Mouse (Mus musculus) layer of hippocampus, postnatal 10 days (tissue): Measurements from ENCODE around the gene Gm49345. TPM values are rescaled to one million over a fixed set of nuclear protein-coding genes. Genes with fewer than 3 reads are reported as not detected.
"Not testable (repeated sequence)": the region's sequence is repeated elsewhere in the genome, so short reads cannot be mapped to it uniquely, and the experiment has no call there.

Source experiments
- DNase-seq, 2 experiments: peaks; one replicate each; pipeline ENCODE4 v3.0.0; 2021; ENCODE audit warnings: low spot score in 2 of 2
- long read RNA-seq: library from polyadenylated mRNA; stranded (forward); transcript quantifications from one replicate; pipeline ENCODE4 v2.0.0, GENCODE M21; 2023
- total RNA-seq, 2 experiments: library from RNA; stranded (reverse); gene quantifications; 2 replicates each; pipeline ENCODE4 v1.2.3; 2021

Gm49345 gene
- 1 to 10 TPM in 1 of 2 experiments, not detected in 1; 1.4 TPM for total RNA-seq
- long read RNA-seq = 0 reads

DNA sequence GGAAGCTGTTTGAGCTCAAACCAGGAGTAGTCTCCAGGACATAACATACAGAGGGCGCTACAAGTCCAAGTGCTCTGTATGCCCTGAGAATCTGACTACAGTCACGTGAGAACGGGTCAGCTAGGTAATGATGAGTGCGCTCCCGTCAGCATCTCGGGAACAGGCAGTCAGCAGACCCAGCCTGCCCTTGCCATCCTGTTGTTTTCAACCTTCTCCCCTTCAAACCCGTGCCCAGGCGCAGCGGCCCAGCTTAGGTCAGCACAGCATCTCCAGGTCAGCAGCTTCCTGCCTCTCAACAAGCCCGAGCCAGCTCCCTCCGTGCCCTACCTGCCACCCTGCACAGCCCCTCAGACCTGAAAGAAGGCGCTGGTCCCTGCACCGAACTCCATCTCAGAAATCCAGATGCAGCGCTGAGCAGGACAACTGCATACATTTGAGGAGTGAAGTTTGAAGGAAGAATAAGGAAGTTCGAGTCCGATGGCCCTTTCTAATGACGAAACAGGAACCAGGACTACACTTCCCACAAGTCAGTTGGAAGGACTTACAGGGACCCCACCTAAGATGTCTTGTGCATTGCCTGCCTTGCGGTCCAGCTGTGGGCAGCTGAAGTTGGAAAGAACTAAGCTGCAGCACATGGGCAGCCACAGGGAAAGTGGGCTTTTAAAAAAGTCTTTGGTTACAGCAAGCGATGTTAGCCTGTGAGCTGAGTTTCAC lies at the start of gene Gm49345, which contains the start of gene Zfp729a:
Gm49345 (minus strand) TSS at position 476 of the 714 bp plus-strand sequence.
Zfp729a (minus strand) TSS at position 498 of the 714 bp plus-strand sequence.
- peak; percentile 72 to 79 for DNase-seq

DNA sequence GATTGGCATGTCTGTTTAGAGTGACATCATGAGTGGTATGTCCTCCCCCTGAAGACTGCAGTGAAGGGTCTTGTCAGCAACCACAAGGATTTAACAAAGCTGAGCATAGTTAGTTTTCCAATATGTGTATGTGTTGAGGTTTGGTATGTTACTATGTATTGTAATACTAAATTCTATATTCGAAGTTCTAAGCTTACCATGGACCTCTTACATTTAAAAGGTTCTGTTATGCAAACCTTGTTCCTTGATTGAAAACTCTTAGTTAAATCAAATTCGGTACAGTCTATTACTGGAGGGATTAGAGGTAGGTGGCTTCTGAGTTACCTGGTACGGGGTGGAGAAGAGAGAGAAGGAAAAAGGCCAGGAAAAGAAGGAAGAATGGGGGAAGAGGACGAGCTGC lies 49.4 kb upstream of the Gm49345 start, which contains the start of gene Zfp738:
Zfp738 (minus strand) TSS at position 101 of the 400 bp plus-strand sequence.
- no peak for DNase-seq

DNA sequence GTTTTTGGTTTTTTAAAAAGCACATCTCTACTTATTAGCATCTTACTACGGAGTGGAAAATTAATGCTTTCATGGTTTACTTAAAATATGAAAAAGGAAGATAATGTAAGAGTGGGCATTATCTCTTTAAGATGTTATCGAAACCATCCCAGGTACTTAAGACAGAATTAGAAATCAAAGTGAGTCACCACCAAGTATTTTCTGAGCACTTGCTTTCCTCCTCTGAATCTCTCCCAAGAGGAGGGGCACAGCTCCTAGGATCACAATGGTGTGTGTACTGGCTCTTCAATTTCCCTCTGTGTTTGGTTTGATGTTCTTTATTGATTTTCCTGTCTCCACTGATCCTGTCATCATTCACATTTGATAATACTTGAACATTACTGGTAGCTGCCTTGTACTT lies 46.3 kb upstream of the Gm49345 start:
- DNase-seq = not testable (repeated sequence)

DNA sequence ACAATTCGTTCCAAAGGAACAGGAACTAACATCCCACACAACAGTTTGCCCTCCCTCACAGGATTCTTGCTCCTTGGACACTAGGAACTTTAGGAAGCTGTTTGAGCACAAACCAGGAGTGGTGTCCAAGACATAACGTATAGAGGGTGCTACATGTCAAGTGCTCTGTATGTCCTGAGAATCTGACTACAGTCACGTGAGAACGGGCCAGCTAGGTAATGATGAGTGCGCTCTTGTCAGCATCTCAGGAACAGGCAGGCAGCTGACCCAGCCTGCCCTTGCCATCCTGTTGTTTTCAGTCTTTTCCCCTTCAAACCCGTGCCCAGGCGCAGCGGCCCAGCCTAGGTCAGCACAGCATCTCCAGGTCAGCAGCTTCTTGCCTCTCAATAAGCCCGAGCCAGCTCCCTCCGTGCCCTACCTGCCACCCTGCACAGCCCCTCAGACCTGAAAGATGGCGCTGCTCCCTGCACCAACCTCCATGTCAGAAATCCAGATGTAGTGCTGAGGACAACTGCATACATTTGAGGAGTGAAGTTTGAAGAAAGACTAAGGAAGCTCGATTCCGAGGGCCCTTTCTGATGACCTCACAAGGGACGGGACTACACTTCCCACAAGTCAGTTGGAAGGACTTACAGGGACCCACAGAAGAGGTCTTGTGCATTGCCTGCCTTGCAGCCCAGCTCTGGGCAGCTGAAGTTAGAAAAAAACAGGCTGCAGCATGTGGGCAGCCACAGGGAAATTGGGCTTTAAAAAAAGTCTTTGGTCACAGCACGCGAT lies 45.6 kb upstream of the Gm49345 start:
- DNase-seq = peak; percentile 78 to 79

DNA sequence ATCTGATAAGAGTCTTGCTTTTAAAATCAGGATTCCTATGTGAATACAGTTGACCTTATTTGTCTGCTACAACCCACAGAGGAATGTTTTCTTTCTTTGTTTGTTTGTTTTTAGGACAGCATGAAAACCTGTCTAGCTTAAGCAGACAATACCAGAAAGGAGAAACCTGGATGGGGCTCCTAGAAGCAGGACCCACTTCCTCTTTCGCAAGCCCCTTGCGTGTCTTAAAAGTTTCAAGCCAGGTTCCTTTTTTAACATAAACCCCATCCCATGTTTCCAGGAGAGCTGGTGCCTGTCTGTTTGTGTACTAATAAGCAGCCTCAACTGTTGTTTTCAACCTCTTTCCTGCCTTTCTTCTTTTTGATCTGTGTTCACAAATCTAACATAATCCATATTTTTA lies 37.3 kb upstream of the Gm49345 start:
- no peak for DNase-seq

DNA sequence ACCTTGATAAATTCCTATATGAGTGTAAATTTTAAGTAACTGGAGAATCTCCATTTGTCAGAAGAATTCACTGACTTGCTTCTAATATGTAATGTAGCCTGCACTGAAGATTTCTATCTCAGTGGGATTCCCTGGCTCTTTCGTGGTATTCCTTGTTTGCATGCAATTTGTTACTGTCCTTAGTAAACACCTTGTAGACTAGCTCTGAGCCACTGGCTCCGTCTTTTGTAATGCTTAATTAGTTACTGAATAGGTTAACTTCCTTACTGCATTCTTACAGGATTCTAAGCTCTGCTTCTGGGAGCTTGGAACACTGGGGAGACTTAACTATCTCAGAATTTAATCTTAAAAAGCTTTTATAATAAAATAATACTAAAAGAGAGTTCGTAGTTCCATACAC lies 14.9 kb upstream of the Gm49345 start:
- DNase-seq = no peak

DNA sequence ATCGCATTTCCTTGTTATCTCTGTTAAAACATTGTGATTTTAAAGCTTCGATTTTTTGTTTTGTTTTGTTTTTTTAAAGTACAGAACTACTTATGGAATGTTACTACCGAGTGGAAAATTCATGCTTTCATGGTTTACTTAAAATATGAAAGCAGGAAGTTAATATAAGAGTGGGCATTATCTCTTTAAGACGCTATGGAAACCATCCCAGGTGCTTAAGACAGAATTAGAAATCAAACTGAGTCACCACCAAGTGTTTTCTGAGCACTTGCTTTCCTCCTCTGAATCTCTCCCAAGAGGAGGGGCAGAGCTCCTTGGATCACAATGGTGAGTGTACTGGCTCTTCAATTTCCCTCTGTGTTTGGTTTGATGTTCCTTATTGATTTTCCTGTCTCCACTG lies 27.5 kb downstream of the Gm49345 start:
- no peak for DNase-seq

DNA sequence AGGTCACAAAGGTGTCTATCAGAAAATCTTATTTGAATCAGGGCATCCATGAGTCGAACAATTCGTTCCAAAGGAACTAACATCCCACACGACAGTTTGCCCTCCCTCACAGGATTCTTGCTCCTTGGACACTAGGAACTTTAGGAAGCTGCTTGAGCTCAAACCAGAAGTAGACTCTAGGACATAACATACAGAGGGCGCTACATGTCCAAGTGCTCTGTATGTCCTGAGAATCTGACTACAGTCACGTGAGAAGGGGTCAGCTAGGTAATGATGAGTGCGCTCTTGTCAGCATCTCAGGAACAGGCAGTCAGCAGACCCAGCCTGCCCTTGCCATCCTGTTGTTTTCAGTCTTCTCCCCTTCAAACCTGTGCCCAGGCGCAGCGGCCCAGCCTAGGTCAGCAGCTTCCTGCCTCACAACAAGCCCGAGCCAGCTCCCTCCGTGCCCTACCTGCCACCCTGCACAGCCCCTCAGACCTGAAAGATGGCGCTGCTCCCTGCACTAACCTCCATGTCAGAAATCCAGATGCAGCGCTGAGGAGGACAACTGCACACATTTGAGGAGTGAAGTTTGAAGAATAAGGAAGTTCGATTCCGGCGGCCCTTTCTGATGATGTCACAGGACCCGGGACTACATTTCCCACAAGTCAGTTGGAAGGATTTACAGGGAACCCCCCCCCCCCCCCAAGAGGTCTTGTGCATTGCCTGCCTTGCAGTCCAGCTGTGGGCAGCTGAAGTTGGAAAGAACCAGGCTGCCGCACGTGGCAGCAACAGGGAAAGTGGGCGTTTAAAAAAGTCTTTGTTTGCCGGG lies 28.3 kb downstream of the Gm49345 start, which contains the start of gene Zfp729b:
Zfp729b (minus strand) TSS at position 642 of the 811 bp plus-strand sequence.
- DNase-seq = peak; percentile 85 to 88

DNA sequence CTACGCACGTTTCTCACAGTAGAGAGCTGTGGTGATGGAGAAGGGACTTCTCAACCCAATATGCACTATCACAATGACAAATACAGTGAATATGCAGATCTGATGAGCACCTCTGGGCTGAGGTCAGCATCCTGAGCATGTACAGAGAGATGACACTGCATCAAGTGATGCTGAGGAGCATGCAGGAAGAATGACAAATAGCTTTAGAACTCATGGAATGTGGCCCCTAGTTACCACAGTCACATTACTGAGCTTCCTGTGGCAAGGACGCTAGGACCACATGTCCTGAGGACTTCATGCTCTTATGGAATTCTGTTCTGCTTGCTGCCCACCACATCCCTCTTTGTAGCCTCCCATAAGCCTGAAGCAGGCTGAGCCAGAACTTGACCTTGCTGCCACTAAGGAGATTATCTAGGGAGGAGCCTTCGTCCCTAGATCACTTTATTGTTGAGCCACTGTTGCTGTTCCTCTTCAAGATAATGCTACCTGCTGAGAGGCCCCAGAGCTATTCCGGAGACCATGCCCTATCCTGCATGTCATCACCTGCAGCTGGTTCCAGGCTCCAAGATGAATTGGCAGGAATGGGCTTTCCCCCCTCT lies 64.9 kb downstream of the Gm49345 start:
- DNase-seq = no peak

DNA sequence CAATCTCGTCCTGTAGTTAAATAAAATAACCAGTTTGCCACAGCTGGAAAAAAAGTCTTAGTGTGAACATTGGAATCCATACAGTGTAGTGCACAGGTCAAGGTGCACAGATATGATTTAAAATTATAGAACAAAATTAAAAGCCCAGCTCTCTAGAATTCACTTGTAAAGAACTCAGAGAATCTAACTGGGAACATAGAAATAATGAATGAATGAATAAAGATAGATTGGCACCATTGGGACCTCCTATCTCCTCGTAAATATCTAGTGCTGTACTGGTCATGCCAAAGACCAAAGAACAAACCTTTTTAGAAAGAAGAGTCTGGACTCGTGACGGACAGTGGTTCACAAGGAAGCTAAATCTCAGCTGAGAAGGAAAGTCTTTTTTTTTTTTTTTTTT lies 83.8 kb downstream of the Gm49345 start, which contains the start of gene Zfp748:
Zfp748 (minus strand) TSS at position 101 of the 400 bp plus-strand sequence.
- DNase-seq = no peak

DNA sequence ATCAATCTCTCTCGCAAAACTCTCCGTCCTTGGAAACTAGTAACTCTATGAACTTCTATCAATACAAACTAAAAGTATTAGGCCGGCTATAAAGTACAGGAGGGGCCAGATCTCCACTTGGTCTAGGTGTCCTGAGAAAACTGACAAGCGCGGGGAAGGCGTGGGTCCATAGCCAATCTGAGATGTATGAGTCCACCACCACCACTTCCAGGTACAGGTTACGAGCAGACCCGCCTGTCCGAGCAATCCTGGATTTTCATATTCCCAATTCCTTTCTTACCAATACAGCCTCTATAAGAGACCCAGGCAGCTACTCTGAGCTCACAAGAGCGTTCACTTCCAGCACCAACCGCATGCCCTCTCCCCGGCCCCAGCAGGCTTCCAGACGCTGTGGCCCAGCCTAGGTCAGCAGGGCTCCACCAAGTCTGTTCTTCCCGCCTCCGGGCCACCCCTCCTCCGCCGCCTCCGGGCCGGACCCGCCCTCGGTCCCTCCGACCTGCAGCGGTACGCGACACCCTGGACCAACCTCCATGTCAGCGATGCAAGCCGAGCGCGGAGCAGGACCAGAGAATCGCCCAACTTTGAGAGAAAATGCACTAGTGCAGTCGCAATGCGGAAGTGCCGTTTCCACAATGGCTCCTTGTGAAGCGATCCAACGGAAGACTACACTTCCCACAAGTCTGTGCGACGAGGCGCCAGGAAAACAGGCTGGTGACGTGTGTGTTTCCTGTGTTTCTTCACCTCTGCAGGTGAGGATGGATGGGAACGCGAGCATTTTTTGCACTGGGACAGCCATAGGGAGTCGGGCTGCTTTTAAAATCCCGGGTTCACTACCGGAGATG lies 84.8 kb downstream of the Gm49345 start:
- peak; percentile 80 to 83 for DNase-seq

DNA sequence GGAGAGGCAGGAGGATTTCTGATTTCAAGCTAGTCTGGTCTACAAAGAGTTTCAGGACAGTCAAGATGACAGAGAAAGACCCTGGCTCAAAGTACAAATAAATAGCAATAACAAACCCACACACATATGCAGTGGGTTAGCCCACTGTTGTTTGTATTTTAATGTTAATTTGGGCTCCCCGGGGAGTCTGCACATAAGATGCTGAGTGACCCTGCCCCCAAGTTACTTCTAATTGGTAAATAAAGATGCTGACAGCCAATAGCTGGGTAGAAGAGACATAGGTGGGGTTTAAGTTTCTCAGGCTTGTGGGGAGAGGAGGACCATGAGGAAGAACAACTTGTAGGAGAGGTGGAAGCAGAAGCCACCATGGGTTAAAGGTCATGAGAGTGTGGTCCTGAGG lies 91.6 kb downstream of the Gm49345 start:
- no peak for DNase-seq

Other genes with a start within 250 kb of the Gm49345 start
- gene Zfp429, start 237.9 kb downstream of the Gm49345 start, total RNA-seq = 1 to 10 TPM; 2.4 to 3.2 TPM
- gene Zfp459, start 216.4 kb downstream of the Gm49345 start, total RNA-seq = 1 to 10 TPM; 2.0 to 2.3 TPM
- 10 to 100 TPM; 10.8 to 11.2 TPM for gene Zfp874a, start 186.1 kb downstream of the Gm49345 start, total RNA-seq
- 10 to 100 TPM; 13.7 to 15.7 TPM for gene Zfp874b, start 153.5 kb downstream of the Gm49345 start, total RNA-seq
- 1 to 10 TPM; 5.8 to 8.0 TPM for gene Zfp58, start 137.2 kb downstream of the Gm49345 start, total RNA-seq
- gene Gm26965, start 111.6 kb downstream of the Gm49345 start, total RNA-seq = under 1 TPM in 1 of 2 experiments, not detected in 1; 0.87 TPM
- 10 to 100 TPM; 21.8 to 24.5 TPM for gene Zfp87, start 111.6 kb downstream of the Gm49345 start, total RNA-seq
- 1 to 10 TPM; 7.4 to 9.7 TPM for gene Zfp748, start 83.9 kb downstream of the Gm49345 start, total RNA-seq
- 1 to 10 TPM; 8.6 to 9.0 TPM for gene Zfp729b, start 28.1 kb downstream of the Gm49345 start, total RNA-seq
- 1 to 10 TPM; 8.0 to 9.0 TPM for gene Zfp729a, start within 50 bp of the Gm49345 start, total RNA-seq
- 10 to 100 TPM; 21.4 to 22.8 TPM for gene Zfp738, start 49.3 kb upstream of the Gm49345 start, total RNA-seq
- gene Zfp65, start 91.4 kb upstream of the Gm49345 start, total RNA-seq = 10 to 100 TPM; 14.8 to 16.1 TPM
- 1 to 10 TPM; 5.5 to 6.9 TPM for gene Zfp85, start 117.5 kb upstream of the Gm49345 start, total RNA-seq
- 1 to 10 TPM; 3.0 to 3.6 TPM for gene Zfp493, start 141.9 kb upstream of the Gm49345 start, total RNA-seq
- 1 to 10 TPM; 7.8 to 9.3 TPM for gene Zfp273, start 176.0 kb upstream of the Gm49345 start, total RNA-seq
- 1 to 10 TPM; 7.4 to 8.4 TPM for gene Gm10037, start 193.3 kb upstream of the Gm49345 start, total RNA-seq
- gene BC048507, start 225.6 kb upstream of the Gm49345 start, total RNA-seq = not detected